Mouse (Mus musculus) thymus, postnatal 10 days (tissue): ENCODE data around the gene Ece1.
A peak's percentile ranks its signal among the peaks of the same experiment; 100 is the strongest.

ENCODE experiments used
- DNase-seq, 2 experiments: peaks; one replicate each; pipeline ENCODE4 v3.0.0; 2021; ENCODE audit warnings: low spot score in 2 of 2

Gene Ece1

GRCm38 (mm10) chr4:137855741-137856341 is 6.2 kb upstream of the Ece1 start:
- peak; percentile 54 to 58 for DNase-seq

DNA sequence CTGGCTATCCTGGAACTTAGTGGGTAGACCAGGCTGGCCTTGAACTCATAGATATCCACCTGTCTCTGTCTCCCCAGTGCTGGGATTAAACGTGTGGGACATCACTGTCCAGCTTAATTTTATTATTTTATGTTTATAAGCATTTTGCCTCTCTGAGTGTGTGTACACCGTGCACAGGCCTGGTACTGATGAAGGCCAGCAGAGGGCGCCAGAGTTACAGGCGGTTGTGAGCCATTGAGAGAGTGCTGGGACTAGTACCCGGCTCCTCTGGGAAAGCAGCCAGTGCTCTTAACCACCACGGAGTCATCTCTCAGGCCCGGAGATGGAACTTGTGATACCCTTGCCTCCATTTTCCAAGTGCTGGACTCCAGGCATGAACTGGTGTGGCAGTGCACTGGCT is 4.9 kb upstream of the Ece1 start:
- DNase-seq: peak; percentile 53 to 78

DNA sequence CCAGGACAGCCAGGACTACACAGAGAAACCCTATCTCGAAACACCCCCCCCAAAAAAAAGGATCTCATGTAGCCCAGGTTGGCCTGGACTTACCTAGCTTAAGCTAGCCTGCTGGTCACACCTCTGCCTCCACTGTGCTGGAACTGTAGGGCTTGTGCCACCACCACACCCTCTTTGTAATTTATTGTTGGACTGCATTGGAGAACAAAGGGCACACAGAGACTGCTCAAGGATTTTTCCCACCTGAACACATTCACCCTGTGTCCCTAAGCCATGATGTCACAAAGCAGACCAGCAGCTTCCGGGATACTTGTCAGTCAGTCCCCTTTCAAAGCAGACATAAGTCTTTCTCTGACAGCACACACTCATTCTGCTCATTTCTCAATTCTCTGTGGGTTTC is 3.7 kb upstream of the Ece1 start:
- no peak for DNase-seq

DNA sequence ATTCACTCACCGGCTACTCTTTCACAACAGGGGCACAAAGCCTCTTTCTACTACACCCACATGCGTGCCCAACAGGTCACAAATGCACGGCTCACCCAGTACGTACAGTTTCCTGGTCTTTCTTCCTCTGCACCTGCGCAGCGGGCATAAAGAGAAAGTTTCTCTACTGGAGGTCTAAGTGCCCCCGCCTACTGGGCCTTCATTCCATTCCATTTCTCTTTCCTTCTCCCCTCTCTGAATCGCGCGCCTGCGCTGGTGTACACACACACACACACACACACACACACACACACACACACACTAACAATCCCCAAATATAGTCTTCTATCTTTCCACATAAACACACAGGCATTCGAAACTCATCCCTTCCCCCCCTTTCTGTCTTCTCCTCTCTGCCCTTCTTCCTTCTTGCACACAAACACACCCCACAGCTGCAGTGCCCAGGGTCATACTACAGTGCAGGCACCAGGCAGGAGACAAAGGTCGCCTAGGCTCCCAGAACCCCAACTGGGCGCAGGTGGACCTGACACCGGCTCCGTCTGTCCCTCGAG is 501 bp upstream of the Ece1 start:
- peak; percentile 70 to 75 for DNase-seq

DNA sequence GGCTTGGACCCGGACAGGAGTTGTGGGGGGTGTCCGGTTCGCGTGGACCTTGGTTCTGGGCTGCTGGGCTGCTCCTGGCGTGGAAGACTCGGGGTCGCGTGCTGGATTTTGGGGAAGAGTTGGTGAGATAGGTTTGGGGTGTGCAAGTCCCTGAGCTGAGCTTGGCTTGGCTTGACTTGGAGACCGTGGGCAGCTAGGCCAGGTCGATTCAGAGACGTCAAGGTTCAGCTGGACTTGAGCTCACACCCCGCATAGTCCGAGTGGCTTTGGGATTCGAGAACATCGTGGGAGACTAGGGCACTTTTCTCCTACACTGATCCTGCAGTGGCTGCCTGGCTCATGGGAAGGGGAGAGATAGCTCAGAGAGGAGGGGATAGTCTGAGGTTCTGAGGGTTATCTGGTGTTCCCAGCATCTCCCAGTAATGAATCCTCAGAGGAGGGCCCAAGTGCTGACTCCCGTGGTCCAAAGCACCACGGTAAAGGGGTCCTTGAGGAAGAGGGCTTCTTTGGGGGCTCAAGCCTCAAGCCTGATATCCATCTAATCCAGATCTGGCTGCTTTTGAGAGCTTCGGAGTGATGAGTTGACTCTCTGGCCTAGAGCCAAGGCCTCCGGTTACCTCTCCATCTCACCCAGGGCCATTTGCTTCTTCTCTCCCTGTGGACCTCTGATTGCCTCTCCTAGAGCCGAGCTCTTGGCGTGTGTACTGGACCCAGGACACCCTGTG is 641 bp downstream of the Ece1 start:
- no peak for DNase-seq

DNA sequence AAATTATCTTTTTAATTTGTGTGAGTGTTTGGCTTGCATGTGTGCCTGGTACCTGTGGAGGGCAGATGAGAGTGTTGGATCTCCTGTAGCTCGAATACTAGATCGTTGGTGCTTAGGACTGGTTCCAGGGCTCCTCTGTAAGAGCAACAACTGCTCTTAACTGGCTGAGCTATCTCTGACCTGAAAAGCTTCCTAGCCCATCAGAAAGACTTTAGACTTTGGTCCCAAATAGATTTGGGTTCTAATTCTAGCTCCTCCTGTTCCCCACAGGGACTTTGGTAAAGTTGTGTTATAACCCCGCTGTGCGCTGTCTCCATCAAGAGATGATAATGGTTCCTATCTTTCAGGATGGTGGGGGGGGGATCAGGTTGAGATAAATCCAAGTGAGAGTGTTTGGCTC is 2.0 kb downstream of the Ece1 start:
- no peak for DNase-seq

GRCm38 (mm10) chr4:137864769-137865168 is 2.7 kb downstream of the Ece1 start:
- DNase-seq: no peak

DNA sequence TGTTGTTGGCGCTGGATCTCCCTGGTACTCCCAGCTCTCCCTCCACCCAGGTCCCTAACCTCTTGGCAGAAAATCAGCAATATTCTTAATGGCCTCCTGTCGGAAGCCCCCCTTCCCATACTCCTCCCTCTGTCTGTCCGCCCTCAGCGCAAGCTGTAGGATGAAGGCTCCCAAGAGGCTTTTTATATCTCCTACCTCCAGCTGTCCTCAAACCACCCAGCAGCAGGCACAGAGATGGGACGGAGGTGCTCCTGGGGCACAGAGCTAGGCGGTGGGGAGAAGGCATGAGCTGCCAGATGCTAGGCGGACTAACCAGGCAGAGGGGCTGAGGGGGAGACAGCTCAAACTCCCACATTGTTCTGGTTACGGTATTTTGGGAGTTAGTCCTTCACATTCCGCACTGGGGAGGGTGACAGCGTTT is 3.2 kb downstream of the Ece1 start:
- DNase-seq: no peak

DNA sequence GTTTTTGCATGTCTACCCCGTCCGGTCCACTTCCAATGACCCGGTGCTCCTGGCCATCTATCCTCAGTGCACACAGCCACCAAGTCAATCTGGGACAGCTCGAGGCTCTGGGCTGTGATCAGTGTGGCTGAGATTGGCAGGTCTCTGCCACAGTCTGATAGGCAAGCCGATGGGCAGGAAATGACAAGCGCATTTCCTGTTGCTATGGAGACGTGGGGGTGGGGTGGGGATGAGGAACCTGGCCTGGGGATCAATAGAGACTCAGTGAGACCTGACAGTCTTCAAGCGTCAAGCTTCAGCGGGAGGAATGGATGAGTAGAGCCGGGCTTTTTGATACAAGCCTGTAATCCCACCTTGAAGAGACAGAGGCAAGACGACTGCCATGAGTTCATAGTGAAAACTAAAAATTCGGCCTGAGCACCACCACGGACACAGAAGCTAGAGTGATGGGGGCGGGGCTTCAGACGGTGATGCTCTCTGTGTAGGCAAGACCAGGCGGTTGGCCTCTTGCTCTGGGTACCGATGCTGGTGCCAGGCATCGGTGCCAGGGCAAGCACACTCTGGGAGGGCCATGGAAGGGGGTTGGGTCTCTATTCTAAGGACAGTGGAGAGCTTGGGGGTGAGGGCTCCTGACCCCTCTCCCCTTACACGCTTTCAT is 4.3 kb downstream of the Ece1 start:
- peak; percentile 43 to 52 for DNase-seq

GRCm38 (mm10) chr4:137867225-137867624 is 5.2 kb downstream of the Ece1 start:
- no peak for DNase-seq

- DNase-seq: no peak
Observed at GRCm38 (mm10) chr4:137867675-137868257, 5.7 kb downstream of the Ece1 start.

GRCm38 (mm10) chr4:137869667-137870274 is 7.7 kb downstream of the Ece1 start:
- DNase-seq: no peak

- DNase-seq: no peak
Observed at GRCm38 (mm10) chr4:137870979-137871378, 8.9 kb downstream of the Ece1 start.

- DNase-seq: no peak
Observed at GRCm38 (mm10) chr4:137871431-137871830, 9.4 kb downstream of the Ece1 start.

- DNase-seq: no peak
Observed at GRCm38 (mm10) chr4:137874337-137874736, 12.3 kb downstream of the Ece1 start.

GRCm38 (mm10) chr4:137874826-137875225 is 12.8 kb downstream of the Ece1 start:
- no peak for DNase-seq

GRCm38 (mm10) chr4:137875466-137876092 is 13.5 kb downstream of the Ece1 start:
- no peak for DNase-seq

DNA sequence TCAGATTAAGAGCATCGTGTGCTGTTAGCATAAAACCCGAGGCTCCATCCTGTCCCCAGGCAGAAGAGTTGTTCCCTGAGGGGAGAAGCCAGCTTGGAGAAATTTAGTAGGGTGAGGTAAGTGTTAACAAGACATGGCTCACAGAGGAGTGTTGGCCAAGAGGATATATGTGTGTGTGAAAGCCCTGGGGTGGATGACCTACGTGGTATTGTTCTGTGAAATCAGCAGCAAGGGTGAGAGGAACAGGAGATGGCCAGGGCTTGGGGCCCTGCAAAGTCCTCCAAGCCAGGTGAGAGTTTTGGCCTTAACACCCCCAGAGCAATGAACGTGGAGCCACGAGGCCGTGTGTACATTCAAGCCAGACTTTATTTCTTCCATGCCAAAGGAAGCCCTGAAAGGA is 14.8 kb downstream of the Ece1 start:
- no peak for DNase-seq

- no peak for DNase-seq
Observed at GRCm38 (mm10) chr4:137877432-137877881, 15.4 kb downstream of the Ece1 start.

DNA sequence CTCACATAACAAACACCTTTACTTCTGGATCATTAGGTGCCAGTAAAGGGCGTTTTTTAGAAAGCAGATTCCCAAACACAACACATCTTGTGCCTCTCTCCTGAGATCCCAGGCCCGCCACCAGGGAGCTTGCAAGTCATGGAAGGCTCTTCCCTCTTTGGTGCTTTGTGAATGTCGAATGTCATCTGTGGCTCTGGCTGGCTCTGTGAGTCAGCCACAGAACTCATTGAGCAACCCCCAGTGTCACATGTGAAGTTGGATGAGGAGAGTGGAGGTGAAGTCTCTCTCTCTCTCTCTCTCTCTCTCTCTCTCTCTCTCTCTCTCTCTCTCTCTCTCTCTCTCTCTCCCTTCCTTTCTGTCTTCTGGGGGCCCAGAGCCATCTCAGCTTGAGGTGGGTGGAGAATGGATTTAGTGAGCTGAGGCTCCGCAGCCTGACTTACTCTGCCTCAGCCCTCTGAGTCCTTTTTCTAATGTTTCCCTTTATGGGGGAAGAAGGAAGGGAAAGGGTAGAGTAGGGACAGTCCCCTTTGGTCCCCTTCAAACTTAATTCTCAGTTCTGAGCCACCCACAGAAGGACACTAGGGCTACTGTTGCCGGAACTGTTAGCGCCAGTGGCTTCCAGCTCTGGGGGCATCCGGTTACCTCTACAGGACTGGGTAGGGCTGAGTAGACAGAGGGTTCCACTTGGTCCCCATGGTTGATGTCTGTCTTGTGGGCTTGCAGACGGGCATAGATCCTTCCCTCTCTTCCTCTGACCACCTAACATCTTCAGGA is 17.5 kb downstream of the Ece1 start:
- no peak for DNase-seq

- no peak for DNase-seq
Observed at GRCm38 (mm10) chr4:137881445-137881844, 19.4 kb downstream of the Ece1 start.
